Mouse (Mus musculus) thymus, postnatal 10 days (tissue): ENCODE results near the gene Slc39a11.

Experiments used
- DNase-seq, 2 experiments: peaks; one replicate each; pipeline ENCODE4 v3.0.0; 2021; ENCODE audit warnings: low spot score in 2 of 2

Slc39a11 gene

DNA sequence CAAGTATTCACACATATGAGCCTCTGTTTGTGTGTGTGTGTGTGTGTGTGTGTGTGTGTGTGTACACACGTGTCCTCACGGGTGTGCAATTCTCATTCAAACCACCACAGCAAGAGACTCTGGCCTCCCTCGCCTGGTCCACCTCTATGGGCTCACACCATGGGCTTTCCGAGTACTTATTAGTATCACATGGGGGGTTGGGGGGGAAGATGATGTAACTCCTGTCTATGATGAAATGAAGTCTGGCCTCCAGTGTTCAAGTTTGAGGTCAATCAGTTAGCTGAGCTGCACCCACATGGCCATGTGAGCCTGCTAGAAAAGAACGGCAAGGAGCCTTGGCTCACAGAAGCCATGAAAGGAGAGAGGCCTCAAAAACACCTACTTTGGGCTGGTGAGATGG lies 16.5 kb downstream of the Slc39a11 start:
- no peak for DNase-seq

DNA sequence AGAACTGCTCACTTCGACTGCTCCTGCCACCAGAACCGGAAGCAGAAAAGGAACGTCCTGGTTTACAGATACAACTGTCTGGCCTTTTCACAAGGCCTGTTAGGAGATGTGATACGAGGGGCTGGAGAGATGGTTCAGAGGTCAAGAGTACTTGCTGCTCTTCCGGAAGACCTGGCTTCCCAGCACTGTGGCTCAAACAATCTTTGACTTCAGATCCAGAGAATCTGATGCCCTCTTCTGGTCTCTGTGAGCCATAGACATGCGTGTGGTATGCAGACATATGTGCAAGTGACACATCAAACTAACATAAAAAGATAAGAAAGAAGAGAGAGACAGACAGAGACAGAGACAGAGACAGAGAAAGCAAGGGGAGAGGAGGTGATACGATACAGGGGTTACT lies 17.6 kb downstream of the Slc39a11 start:
- no peak for DNase-seq

DNA sequence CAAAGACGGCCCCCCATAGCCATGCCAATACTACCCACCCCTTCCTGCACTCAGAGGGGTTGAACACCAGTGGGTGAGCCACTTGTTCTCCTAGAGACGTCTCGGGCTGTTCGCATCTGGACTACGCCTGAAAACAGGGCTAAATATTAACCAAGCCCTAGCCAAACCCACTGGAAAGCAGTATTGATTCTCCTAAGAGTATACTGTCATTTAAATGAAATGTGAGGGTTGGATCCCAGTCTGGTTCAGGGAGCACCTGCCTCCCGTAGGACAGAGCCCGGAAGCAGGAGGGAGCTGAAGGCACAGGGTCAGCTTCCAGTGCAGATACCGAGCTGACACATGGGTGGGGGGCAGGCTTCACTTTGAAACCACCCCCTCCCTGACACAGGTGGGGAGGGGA lies 18.0 kb downstream of the Slc39a11 start:
- DNase-seq = no peak

DNA sequence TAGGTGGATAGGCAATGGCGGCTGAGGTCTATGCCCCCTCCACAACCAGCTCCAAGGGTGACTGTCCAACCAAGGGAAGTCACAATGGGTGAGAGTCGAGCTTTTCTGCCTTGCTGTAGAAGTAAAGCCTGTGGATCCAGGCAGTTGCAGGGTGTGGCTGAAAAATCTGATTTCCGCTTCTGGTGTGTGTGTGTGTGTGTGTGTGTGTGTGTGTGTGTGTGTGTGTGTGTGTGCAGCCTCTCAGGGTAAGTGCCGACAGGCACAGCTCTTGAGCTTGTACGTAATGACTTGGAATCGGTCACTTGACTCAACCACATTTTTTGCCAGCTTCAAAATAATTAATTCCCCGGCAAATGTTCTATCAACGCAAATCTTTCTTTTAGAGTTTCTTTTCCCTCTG lies 18.6 kb downstream of the Slc39a11 start:
- no peak for DNase-seq

DNA sequence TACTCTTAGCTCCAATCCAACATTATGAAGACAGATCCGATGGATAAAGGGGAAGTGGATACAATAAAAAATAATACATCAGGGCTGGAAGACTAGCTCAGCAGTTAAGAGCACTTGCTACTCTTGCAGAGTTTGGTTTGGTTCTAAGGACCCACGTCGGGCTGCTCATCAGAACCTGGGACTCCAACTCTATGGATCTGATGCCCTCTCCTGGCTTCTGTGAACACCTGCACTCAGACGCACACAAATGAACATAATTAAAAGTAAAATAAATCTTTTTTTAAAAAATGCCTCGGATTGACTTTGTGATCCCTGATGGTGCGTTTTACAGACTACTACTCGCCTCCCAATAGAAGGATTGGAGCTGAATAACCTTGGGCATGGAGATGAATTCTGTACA lies 19.2 kb downstream of the Slc39a11 start:
- DNase-seq = no peak

DNA sequence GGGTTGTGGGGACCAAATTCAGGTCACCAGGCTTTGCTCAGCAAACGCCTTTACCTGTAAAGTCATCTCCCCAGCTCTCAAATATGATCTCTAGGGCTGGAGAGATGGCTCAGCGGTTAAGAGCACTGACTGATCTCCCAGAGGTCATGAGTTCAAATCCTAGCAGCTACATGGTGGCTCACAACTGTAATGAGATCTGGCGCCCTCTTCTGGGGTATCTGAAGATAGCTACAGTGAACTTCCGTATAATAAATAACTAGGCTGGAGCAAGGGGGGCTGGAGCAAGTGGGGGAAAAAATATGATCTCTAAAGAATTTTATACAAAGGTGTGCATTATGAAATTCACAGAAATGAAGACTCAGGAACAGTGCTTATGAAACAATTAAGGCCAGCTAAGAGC lies 22.1 kb downstream of the Slc39a11 start:
- peak in 1 of 2 experiments; percentile 26 for DNase-seq

DNA sequence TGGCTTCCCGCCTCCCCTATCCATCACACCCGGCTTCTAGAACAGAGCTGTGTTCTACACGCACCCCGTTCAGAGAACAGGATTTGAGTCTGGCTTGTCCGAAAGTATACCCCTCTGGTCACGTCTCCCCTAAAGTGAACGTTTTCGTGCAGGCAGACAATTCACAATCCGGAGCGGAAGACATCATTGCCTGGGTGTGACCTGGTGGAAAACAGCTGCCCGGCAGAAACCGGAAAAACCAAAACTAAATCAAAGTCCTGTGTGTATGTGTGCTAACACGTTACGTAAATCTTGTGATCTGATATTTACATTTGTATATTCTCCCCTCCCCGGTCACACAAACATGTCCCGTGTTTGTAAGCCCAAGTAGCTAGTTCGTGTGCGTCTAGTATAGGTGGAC lies 24.4 kb downstream of the Slc39a11 start:
- no peak for DNase-seq

DNA sequence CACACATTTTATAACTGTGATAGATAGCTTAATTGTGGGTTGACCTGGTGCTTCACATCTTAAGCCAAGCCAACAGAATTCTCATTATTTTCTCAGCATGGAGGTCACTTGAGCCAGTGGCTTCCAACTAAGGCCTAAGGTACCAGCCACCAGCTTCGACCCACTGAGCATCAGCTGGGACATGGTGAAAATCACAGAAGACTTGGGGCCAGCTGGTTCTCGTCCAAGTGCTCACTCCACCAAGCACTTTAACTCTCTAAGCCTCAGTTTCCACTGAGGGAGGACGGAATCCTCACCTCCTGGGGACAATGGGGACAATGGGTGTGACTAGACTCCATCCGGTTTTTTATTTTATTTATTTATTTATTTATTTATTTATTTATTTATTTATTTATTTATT lies 27.9 kb downstream of the Slc39a11 start:
- no peak for DNase-seq

DNA sequence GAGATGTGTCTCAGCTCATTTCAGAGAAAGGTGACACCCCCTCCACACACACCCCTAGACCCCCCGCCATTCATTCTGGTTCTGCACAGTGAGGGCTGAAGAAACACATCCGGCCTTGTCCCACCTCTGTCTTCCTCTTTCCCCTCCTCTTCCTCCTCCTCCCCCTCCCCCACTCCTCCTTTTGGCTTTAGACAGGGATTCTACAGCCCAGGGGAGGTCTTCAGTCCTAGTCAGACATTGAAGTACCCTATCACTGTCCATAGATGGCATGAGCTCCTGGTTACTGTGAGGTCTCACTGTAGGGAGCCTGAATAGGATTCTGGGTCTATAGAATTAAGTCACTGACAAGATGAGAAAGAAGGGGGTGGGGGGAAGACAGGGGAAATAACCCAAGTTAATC lies 28.9 kb downstream of the Slc39a11 start:
- no peak for DNase-seq

DNA sequence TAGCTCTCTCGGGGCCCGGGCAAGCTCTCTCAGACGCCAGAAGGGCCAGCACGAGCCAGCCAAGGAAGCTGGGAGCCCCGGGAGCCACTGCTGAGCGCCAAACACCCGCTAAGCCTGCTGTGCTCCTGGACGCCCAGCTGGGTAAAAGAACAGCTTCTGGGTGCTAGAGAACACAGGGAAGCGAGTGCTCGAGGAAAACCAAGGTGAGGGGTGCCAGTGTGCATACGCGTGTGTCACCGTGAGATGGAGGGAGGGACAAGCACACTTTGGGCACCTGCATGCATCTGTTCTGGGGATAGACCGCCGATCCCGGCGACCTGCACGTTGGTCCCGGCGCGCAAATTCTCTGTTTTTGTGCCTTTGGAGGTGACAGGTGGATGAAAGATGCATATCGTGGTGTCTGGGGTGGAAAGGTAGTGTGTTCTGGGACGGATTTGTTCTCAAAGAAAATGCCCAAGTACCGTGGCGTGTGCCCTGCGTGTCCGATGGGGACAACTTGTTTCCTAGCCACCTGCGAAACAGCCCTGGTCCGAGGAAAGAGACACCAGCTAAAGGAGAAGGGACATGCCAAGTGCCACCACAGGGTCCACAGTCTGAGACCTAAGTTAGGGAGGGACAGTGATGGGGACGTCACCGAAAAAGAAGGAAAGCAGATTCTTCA lies 30.3 kb downstream of the Slc39a11 start:
- no peak for DNase-seq

DNA sequence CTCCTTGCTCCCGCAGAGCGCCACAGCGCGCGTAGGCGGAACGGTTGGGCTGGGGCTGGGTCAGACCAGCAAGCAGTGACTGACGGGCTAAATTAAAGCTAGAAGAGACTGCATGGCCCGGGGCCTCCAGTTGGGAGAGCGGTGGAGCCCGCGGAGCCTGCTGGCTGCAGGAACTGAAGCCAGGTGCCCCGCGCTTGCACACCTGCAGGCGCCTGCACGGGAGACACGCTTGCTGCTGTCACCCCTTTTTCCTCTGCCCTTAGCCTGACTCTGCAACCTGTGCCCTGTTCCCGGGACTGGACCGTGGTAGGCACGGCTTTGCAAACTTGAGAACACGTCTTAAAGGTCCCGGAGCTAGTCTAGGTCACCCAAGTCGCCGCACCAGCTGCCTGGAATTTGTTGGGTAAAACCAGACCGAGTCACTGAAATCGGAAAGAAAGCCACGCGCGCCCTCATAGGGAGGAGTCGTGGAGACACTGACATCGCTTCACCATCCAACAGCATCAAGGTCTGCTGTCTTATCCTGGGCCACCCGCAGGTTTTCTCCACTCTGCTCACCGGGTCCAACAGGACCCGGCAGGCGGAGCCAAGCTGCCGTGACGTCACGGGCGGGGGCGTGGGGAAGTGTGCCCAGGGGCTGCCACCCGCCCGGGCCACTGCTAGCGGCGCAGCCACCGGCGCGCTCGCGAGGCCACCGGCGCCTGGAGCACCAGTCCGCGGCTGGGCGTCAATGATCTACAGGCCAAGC lies 31.0 kb downstream of the Slc39a11 start, which contains the start of gene Sstr2:
Sstr2 (plus strand) TSS at position 671 of the 748 bp plus-strand sequence.
- peak; percentile 68 to 82 for DNase-seq

DNA sequence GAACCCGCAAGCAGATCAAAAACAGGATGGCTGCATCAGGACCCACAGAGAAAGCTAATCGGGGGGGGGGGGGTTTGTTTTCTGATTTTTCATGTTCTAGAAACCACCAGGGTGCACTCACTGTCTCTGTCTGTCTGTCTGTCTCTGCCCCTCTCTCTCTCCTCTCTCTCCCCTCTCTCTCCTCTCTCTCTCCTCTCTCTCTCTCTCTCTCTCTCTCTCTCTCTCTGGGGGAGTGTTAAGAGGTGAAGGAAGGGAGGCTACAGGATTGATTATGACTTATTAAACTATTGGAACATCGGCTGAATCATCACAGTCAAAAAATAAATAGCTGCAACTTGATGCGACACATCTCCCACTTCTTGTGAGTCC lies 31.6 kb downstream of the Slc39a11 start:
- DNase-seq = no peak

DNA sequence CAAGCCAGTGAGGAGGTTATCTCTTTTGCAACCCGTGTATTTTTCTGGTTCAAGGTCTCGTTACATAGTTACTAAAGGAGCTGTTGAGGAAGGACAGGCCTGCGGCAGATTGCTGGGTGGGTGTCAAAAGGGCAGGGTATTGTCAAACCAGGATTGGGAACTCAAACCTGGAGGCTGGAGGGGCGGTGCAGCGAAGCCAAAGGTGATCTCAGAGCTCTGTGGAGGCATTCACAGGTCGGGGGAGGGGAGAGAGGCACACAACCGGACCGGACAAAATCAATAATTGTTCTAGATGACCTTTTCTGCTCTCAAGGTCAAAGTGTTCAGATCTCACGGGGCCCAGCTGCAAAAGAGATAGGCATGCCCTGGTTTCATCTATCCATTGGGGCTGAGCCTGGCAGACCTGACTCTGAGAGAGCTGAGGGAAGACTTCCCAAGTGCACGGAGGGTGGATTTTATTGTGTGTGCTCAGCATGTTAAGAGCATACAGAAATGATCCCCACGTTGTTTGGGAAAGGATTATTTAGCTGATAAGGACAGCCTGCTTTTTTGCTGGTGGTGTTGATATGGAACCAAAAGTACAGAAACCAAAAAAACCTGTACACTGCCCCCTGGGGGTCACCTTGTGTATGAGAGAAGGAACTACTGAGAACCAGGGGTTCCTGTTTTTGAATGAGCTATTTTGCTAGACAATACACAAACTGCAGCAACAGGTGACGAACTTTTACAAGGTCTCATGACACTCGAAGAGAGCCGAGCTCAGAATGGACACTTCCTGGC lies 32.6 kb downstream of the Slc39a11 start:
- DNase-seq = peak; percentile 69 to 88

DNA sequence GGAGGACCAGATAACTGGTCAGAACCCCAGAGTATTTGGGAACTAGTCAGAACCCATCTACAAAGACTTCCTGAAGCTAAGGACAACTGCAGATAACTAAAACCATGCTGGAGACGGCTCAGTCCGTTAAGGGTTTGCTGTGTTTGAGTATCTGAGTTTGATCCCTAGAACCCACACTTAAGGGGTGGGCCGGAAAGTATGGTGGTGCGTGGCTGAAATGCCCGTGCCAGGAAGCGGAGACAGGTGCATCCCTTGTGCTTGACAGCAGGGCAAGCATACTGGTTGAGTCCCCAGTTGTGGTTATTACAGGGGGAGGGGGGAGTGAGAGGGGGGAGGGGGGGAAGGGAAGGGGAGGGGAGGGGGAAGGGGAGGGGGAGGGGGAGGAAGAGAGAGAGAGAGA lies 35.4 kb downstream of the Slc39a11 start:
- DNase-seq = peak; percentile 42 to 50

DNA sequence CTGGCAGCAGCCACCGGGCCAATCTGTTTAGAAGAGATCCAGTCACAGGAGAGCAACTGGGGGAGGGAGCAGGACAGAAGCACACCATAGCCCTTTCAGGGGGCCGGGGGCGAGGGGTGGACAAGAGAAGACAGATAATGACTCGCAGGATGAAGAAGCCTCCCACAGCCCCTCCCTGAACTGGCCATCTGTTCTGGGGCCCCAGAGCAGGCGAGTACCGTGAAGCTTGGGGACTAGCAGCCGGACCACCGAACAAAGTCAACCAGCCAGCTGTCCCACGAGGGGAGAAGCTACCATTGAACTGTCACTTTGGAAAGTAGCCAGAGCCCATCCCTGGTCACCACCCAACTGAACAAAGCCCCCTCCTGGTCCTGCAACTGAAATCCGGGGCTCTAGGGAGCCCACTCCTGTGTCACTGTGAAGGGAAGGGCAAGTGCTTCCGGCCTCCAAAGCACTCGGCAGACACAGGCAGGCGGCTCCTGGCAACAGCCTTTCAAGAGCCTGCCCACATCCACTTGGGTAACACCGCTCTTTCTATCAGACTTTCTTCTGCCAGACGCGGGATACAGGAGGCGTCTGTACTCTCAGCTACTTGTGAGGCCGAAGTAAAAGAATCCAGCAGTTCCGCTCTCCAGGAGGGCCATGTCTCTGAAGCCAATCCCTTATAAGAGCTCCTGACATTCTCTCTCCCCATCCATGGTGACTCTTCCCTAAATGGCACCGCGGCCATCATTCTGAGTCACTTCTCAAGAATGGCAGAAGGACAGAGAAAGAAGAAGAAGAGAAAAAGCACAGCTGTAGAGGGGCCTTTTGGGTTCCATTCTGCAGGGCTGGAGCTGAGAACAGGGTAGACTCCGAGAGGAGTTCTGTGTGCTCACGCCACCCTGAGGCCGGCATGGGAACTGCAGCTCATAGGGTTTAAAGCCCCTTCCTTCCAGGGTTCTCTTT lies 37.9 kb downstream of the Slc39a11 start:
- DNase-seq = peak; percentile 72 to 73

DNA sequence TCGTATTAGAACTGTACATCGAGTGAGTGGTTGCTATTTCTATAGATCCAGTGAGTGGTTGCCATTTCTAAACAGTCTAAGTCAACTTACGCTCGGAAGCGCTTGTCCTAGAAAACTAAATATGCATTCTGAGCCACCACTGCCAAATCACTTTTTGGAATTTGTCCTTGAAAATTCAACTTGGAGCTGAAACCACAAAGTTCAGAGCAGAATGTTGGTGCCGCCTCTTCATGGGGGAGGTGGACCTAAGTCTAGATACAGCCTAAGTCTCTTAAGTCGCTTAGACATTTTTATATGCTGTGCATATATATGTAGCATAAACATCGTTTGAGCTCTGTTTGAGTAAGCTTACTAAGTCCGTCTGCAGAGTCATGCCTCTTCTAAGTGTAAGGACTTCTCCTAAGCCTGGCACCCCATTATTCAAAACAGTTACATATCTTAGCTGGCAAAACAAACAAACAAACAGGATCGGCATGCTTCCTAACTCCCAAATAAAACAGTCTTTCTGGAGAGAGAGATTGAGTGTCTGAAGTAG lies 38.7 kb downstream of the Slc39a11 start:
- DNase-seq = no peak

DNA sequence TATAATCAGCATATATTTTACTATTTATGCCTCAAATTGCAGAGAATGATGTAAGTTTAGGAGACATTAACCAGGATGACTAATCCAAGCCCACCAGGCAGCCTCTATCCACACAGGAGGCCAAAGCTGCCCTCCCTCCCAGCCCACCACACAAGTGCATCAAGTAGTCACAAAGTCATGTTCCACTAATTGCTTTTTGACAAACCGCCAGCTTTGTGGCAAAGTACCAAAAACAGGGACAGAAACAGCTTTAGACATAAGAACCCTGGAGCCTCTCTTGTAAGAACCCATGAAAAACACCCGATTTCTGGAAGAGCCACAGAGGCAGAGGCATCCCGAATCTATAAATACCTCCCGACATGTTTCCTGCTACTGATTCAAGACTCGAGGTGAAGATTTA lies 39.6 kb downstream of the Slc39a11 start:
- no peak for DNase-seq

DNA sequence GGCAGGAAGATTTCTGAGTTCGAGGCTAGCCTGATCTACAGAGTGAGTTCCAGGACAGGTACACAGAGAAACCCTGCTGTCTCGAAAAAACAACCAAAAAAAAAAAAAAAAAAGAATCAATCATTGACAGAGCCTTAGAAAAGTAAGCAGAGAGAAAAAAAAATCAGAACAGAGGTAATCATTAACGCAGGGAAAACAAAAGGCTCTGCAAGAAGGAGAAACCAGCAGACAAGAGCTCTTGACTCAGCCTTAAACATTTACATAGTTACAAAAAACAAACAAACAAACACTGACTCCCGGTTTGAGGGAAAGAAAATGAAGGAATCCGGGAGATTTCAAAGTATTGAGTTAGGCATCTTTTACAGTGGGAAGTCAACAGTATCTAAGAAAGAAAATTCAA lies 40.3 kb downstream of the Slc39a11 start:
- DNase-seq = no peak

DNA sequence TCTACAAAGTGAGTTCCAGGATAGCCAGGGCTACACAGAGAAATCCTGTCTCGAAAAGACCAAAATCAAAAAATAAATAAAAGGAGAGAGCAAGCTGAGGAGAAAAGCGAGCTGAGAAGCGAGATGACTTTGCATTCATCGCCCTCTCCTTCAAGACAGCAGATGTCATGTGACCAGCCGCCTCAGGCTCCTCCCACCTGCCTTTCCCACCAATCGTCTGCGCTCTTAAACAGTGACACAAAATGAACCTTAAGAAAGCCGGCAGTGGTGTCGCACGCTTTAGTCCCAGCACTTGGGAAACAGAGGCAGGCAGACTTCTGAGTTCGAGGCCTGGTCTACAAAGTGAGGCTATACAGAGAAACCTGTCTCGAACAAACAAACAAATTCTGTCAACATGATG lies 42.3 kb downstream of the Slc39a11 start:
- DNase-seq = no peak

DNA sequence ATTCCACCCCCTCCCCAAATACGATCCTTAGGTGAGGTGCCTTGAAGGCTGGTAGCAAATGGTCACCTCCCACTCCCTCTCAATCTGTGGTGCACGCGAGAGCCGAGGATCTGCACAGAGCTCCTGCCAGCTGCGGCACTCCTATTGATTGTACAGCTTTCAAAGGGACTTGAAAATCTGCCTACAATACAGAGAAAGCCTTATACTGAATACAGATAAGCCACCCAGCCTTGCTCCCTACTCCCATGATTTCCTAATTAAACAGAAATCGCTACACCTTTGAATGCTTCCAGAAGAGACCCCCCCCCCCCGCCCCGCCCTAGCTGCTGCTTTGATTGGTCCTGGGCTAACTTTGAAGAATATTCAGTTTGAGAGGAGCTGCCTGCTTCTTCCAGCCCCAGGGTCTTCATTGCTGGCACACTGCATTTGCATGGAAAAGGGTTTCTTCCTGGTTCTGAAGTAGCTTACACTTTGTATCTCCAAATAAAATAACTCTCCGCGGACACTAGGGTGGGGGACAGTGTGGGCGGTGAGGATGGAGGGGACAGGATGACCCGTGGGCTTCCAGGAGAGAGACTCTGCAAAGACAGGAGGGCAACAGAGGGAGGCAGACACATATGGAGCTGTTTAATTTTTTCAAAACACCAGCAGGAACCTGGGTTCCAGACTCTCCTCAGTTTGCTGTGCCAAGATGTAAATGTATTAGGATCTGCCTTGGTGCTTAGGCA lies 48.1 kb downstream of the Slc39a11 start:
- no peak for DNase-seq
